In the genomic region with DNA sequence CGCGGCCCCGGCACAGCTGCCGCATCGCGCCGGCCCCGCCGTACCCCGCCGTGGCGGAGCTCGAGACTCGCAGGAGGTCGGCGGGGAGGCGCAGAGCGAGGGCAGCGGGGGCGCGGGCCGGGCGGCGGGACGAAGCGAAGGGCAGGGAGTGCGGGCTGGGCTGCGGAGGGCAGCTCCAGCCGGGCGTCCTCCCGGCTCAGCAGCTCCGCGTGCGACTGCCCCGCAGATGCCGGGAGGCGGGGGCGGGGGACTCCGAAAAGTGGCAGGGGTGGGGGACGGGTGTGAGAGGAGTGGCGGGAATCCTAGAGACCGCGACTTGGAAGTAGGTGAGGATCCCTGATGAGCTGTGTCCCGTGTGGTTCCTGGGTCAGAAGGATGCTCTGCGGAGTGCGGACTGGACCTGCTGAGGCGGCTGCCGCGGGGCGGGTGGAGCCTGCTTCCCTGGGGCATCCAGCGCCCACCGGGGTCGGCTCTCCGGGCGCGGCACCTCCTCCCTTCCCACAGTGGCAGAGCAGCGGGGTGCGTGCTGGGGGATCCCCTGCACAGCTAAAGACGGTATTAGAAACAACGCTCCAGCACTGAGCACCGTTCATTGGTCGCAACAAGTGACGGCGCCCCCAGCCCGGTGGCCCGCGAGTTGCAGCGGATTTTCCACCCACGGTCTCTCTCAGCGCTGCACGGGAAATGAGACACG, we compare ENCODE assay signal across 8 mouse cellular contexts. TPM values are rescaled to one million over a fixed set of nuclear protein-coding genes. Genes with fewer than 3 reads are reported as not detected.
A peak's percentile ranks its signal among the peaks of the same experiment; 100 is the strongest.
DNase-seq lines count a peak whose midpoint lies in the region; ATAC-seq and TF ChIP-seq lines count a peak whose summit lies in the region.

A gene (minus strand): TSS at position 462 of the 694 bp plus-strand sequence.

- no peak within 1 kb of the TSS for H3K27ac ChIP-seq in left cerebral cortex, adult 2 months
- H3K27ac ChIP-seq in forebrain, embryonic 13.5 days: no peak within 1 kb of the TSS

- intact Hi-C loops in left cerebral cortex, adult 2 months (cut with DNase I): loop anchor here (5.0 kb wide), 1 partner anchor 41 kb away; no protein-coding TSS in a partner anchor
- intact Hi-C loops in left cerebral cortex, postnatal 36 days (cut with DNase I): no loop called here

- peaks cover 56% of the 10 kb centered on the region for H3K27me3 ChIP-seq in forebrain, embryonic 13.5 days

- peak; percentile 72 for ATAC-seq in forebrain, embryonic 13.5 days

- WGBS in forebrain, embryonic 13.5 days: under 1% methylated on average over 70 of the region's 72 CpGs

- H3K4me3 ChIP-seq in left cerebral cortex, adult 2 months: peak within 1 kb of the TSS; percentile 46
- H3K4me3 ChIP-seq in forebrain, embryonic 13.5 days: peak within 1 kb of the TSS; percentile 53

- peak within 1 kb of the TSS; percentile 97 for H3K4me2 ChIP-seq in forebrain, embryonic 13.5 days

- peak in 1 of 2 experiments; percentile 41 for DNase-seq in left cerebral cortex, adult 2 months (ENCODE audit: extremely low spot score in 1 of 2, low spot score in 2 of 2)
- no peak for DNase-seq in left cerebral cortex, postnatal 36 days (ENCODE audit: low spot score in 2 of 2)
- peak; percentile 46 for DNase-seq in adrenal gland, postnatal 10 days
- DNase-seq in induced T-regulatory cell, adult 2 months (ENCODE audit: low read depth): peak; percentile 82
- peak; percentile 15 for DNase-seq in lung, postnatal 36 days
- DNase-seq in spleen, postnatal 10 days (ENCODE audit: low spot score in 2 of 2): peak; percentile 11 to 64
- no peak for DNase-seq in adipocyte (ENCODE audit: low spot score)

- H3K36me3 ChIP-seq in forebrain, embryonic 13.5 days (ENCODE audit: poor library complexity, severe bottlenecking): no peaks in the 10 kb centered on the region

- TF ChIP-seq CTCF in left cerebral cortex, adult 2 months (IDR thresholded peaks at IDR 0.05): no peak; the same call in 1 of the 2 replicates

- H3K4me1 ChIP-seq in forebrain, embryonic 13.5 days: peaks cover 31% of the 10 kb centered on the region

- no peaks in the 10 kb centered on the region for H3K9me3 ChIP-seq in forebrain, embryonic 13.5 days (replicated peaks)

- H3K9ac ChIP-seq in forebrain, embryonic 13.5 days: peak within 1 kb of the TSS; percentile 64

RNA-seq across cellular contexts. Expression of the gene that starts here (rescaled TPM):
- total RNA-seq in left cerebral cortex, adult 2 months (2021): 1 to 10 TPM in 1 of 2 experiments, under 1 TPM in 1; 0.93 to 3.1 TPM
- 1 to 10 TPM; 1.5 to 3.6 TPM for total RNA-seq in left cerebral cortex, postnatal 36 days (2021)
- 10 to 100 TPM; 10.2 to 11.7 TPM for total RNA-seq in adrenal gland, postnatal 10 days (2021)
- 0.19 and 0.50 TPM in 2 replicates for polyA plus RNA-seq in forebrain, embryonic 13.5 days (2015; fragmentation: Nextera tagmentation; extraction: Ambion mirVana)

Comparison
In these comparisons a context has a peak if more than half of its experiments do, and no peak if none do; other contexts are left out.
1. Peak in ATAC-seq, H3K4me3 ChIP-seq, H3K9ac ChIP-seq and H3K4me2 ChIP-seq in forebrain, embryonic 13.5 days; RNA of the gene not detected or under 1 TPM.
2. DNase-seq: peak in adrenal gland, postnatal 10 days (single experiment), induced T-regulatory cell, adult 2 months (single experiment), lung, postnatal 36 days (single experiment) and spleen, postnatal 10 days (2 of 2); none in left cerebral cortex, postnatal 36 days (0 of 2) and adipocyte (single experiment).